Mouse (Mus musculus): ENCODE data around the gene H2-DMb1. TPM values are rescaled to one million over a fixed set of nuclear protein-coding genes. Genes with fewer than 3 reads are reported as not detected.

Gene H2-DMb1
- polyA plus RNA-seq, 1 experiment from 2014 or later: 4.0 TPM

- WGBS: 28% methylated on average over 7 of the region's 7 CpGs
- peaks cover 52% of the 10 kb centered on the region for H3K36me3 ChIP-seq (ENCODE audit: control insufficient read depth, insufficient read depth)
- peak overlapping the region; percentile 94 for H3K4me3 ChIP-seq (ENCODE audit: low read length)
- H3K9me3 ChIP-seq (replicated peaks; ENCODE audit: control insufficient read depth, low read length): no peaks in the 10 kb centered on the region
- no peak overlapping the region for H3K27ac ChIP-seq (ENCODE audit: low read length)
- no peaks in the 10 kb centered on the region for H3K27me3 ChIP-seq (ENCODE audit: control insufficient read depth, insufficient read depth, low read length)
- no peak for ATAC-seq (replicated peaks; ENCODE audit: extremely low read depth, insufficient read depth, low FRiP score)
- peaks cover 15% of the 10 kb centered on the region for H3K4me1 ChIP-seq (ENCODE audit: control insufficient read depth, insufficient read depth, low read length)
- peak overlapping the region; percentile 82 for H3K4me2 ChIP-seq (ENCODE audit: low read depth, low read length)
- peak overlapping the region; percentile 91 for H3K9ac ChIP-seq (ENCODE audit: low read length)
Measured at GRCm38 (mm10) chr17:34116736-34117370, 36.0 kb upstream of the H2-DMb1 start.

- no peaks in the 10 kb centered on the region for H3K27me3 ChIP-seq (ENCODE audit: control insufficient read depth, insufficient read depth, low read length)
- peaks cover 15% of the 10 kb centered on the region for H3K4me1 ChIP-seq (ENCODE audit: control insufficient read depth, insufficient read depth, low read length)
- H3K4me3 ChIP-seq (ENCODE audit: low read length): peak overlapping the region; percentile 94
- under 1% methylated on average over 5 of the region's 5 CpGs for WGBS
- H3K27ac ChIP-seq (ENCODE audit: low read length): peak overlapping the region; percentile 77
- H3K4me2 ChIP-seq (ENCODE audit: low read depth, low read length): peak overlapping the region; percentile 82
- peaks cover 46% of the 10 kb centered on the region for H3K36me3 ChIP-seq (ENCODE audit: control insufficient read depth, insufficient read depth)
- H3K9me3 ChIP-seq (replicated peaks; ENCODE audit: control insufficient read depth, low read length): no peaks in the 10 kb centered on the region
- no peak for ATAC-seq (replicated peaks; ENCODE audit: extremely low read depth, insufficient read depth, low FRiP score)
- peak overlapping the region; percentile 91 for H3K9ac ChIP-seq (ENCODE audit: low read length)
Measured at GRCm38 (mm10) chr17:34117421-34118112, 35.3 kb upstream of the H2-DMb1 start.

DNA sequence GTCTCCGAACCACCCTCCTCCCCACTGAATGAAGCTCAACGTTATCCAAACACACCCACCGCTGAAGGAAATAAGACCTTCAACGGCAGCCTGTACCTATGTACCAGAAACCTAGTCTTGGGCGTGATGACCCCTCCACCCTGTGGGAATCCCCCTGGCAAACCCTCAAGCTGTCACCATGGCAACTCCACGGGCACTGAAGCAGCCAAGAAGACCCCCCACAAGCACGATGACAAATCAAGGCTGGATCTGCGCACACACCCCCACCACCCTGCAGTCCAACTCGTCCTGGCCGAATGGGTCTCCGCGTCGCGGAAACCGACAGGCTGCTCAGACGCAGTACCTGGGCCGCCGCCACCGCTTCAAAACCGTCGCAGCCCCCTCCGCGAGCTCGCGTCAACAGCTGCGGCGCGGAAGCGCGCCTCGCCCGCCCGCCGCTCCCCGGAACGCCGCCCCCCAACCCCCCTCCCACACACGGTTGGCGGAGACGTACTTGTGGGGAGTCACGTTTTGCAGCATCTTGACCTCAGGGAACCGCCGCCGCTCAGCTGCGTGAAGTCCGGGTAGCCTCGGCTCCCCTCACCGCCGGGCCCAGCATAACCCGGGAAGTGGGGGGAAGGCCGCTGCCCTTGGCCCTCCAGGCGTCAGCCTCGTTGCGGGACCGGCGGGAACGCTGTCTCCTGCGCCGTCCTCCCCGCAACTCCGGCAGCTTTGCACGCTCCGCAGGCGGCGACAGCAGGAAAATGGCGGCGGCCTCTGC lies 34.6 kb upstream of the H2-DMb1 start:
- WGBS: under 1% methylated on average over 66 of the region's 67 CpGs
- ATAC-seq (replicated peaks; ENCODE audit: extremely low read depth, insufficient read depth, low FRiP score): no peak
- H3K27ac ChIP-seq (ENCODE audit: low read length): peak overlapping the region; percentile 77
- H3K4me3 ChIP-seq (ENCODE audit: low read length): peak overlapping the region; percentile 94
- peaks cover 38% of the 10 kb centered on the region for H3K36me3 ChIP-seq (ENCODE audit: control insufficient read depth, insufficient read depth)
- H3K9me3 ChIP-seq (replicated peaks; ENCODE audit: control insufficient read depth, low read length): no peaks in the 10 kb centered on the region
- peak overlapping the region; percentile 82 for H3K4me2 ChIP-seq (ENCODE audit: low read depth, low read length)
- peaks cover 15% of the 10 kb centered on the region for H3K4me1 ChIP-seq (ENCODE audit: control insufficient read depth, insufficient read depth, low read length)
- no peaks in the 10 kb centered on the region for H3K27me3 ChIP-seq (ENCODE audit: control insufficient read depth, insufficient read depth, low read length)
- peak overlapping the region; percentile 91 for H3K9ac ChIP-seq (ENCODE audit: low read length)

- peak overlapping the region; percentile 91 for H3K9ac ChIP-seq (ENCODE audit: low read length)
- no peaks in the 10 kb centered on the region for H3K9me3 ChIP-seq (replicated peaks; ENCODE audit: control insufficient read depth, low read length)
- no peaks in the 10 kb centered on the region for H3K27me3 ChIP-seq (ENCODE audit: control insufficient read depth, insufficient read depth, low read length)
- under 1% methylated on average over 38 of the region's 38 CpGs for WGBS
- H3K27ac ChIP-seq (ENCODE audit: low read length): peak overlapping the region; percentile 77
- peak overlapping the region; percentile 94 for H3K4me3 ChIP-seq (ENCODE audit: low read length)
- peak; percentile 5 for ATAC-seq (replicated peaks; ENCODE audit: extremely low read depth, insufficient read depth, low FRiP score)
- peaks cover 19% of the 10 kb centered on the region for H3K4me1 ChIP-seq (ENCODE audit: control insufficient read depth, insufficient read depth, low read length)
- H3K36me3 ChIP-seq (ENCODE audit: control insufficient read depth, insufficient read depth): peaks cover 33% of the 10 kb centered on the region
- peak overlapping the region; percentile 82 for H3K4me2 ChIP-seq (ENCODE audit: low read depth, low read length)
Measured at GRCm38 (mm10) chr17:34118873-34119248, 34.0 kb upstream of the H2-DMb1 start.

DNA sequence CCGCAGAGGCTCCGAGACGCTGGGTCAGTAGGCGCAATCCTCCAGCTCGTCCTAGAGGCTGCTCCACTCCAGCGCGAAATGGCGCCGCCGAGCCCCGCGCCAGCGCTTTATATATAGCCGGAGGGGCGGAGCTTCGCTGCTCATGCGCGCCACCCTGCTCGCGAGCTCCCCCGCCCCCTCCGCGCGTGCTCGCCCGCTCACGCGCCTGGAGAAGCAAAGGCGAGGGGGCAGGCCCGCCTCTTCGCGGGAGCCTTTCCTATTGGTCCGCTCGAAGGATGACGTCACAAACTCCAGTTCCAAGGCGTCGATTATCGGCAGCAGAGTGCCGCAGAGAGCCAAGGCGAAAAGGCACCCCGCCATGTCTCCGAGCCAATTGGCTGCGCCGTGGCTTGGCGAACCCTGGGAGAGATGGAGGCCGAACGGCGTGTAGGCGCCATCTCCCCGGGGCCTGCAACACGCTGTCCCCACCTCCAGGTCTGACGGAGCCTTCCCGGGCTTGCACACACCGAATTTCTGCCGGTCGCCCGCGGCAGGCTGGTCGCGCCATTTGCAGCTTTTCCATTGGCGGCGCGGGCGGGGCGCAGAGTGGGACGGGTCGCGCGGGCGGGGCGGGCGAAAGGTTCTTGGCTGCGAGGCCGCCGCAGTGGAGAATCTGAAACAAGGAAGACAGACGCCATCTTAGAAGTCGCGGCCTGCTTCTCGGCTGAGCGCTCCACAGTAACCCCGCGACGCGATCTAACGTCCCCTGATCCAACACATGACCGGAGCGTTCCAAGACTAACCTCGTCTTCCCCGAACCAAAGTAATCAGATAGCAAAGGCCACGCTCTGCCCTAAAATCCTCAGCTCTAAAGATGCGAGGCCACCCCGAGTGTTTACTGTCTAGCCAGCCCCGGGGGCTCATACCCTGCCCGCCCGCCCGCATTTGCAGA lies 33.4 kb upstream of the H2-DMb1 start, which contains the start of gene H2-DMa:
TSS of gene H2-DMa (plus strand) at position 293 of the 931 bp plus-strand sequence.
- Histone ChIP-seq H3K27ac (ENCODE audit: low read length) (peak within 1 kb of the TSS; percentile 100), H3K4me3 (ENCODE audit: low read length) (peak within 1 kb of the TSS; percentile 94), H3K4me1 (ENCODE audit: control insufficient read depth, insufficient read depth, low read length) (peaks cover 23% of the 10 kb centered on the region), H3K4me2 (ENCODE audit: low read depth, low read length) (peak within 1 kb of the TSS; percentile 83), H3K27me3 (ENCODE audit: control insufficient read depth, insufficient read depth, low read length) (no peaks in the 10 kb centered on the region), H3K9me3 (replicated peaks; ENCODE audit: control insufficient read depth, low read length) (no peaks in the 10 kb centered on the region), H3K36me3 (ENCODE audit: control insufficient read depth, insufficient read depth) (peaks cover 27% of the 10 kb centered on the region), H3K9ac (ENCODE audit: low read length) (peak within 1 kb of the TSS; percentile 100)
- ATAC-seq (replicated peaks; ENCODE audit: extremely low read depth, insufficient read depth, low FRiP score): peak; percentile 66
- 2% methylated on average over 93 of the region's 96 CpGs for WGBS

DNA sequence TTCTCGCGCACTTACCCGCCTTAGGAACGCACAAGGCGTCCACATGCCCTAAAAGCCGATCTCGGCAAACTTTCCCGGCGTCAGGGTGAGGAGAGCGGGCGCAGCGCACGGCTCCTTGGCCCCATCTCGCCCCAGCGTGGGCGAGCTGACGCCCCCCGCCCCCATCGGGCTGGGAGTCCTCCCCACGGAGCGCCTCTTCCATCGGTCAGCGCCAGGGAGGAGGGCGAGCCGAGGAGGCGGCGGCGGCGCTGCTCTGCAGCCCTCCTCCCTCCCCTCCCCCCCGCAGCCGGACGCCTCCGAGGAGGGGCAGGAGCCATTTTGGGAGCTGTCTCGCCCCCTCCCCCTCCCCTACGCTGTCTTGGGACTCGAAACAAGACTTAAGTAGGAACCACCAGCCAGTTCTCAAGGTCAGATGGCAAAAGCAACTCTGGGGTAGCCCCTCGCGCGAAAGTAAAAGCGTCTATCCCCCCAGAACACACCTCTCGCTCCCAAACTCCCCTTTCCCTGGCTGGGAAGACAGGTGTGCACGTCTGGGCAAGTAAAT lies 32.6 kb upstream of the H2-DMb1 start:
- Histone ChIP-seq H3K9ac (ENCODE audit: low read length) (peak overlapping the region; percentile 100), H3K9me3 (replicated peaks; ENCODE audit: control insufficient read depth, low read length) (no peaks in the 10 kb centered on the region), H3K4me2 (ENCODE audit: low read depth, low read length) (peak overlapping the region; percentile 83), H3K27me3 (ENCODE audit: control insufficient read depth, insufficient read depth, low read length) (no peaks in the 10 kb centered on the region), H3K4me1 (ENCODE audit: control insufficient read depth, insufficient read depth, low read length) (peaks cover 28% of the 10 kb centered on the region), H3K27ac (ENCODE audit: low read length) (peak overlapping the region; percentile 100), H3K36me3 (ENCODE audit: control insufficient read depth, insufficient read depth) (peaks cover 20% of the 10 kb centered on the region), H3K4me3 (ENCODE audit: low read length) (peak overlapping the region; percentile 89)
- ATAC-seq (replicated peaks; ENCODE audit: extremely low read depth, insufficient read depth, low FRiP score): peak; percentile 39
- 0% methylated on average over 38 of the region's 42 CpGs for WGBS

DNA sequence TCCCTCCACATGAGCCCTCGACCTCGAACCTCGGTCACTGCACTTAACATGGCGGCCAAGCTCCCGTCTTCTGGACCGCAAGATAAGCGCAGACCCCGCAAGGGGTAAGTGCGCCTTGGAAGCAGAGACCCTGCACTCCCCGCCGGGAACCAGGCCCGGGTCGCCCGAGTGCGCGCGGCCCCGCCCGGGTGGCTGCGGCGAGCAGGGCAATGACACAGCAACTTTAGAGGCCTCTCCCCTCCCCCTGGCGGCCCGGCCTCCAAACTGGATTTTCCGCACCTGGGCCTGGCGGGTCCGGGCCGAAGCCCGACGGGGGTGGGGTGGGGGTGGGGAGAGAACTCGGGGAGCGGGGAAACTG lies 32.1 kb upstream of the H2-DMb1 start:
- H3K27ac ChIP-seq (ENCODE audit: low read length): peak overlapping the region; percentile 100
- H3K27me3 ChIP-seq (ENCODE audit: control insufficient read depth, insufficient read depth, low read length): no peaks in the 10 kb centered on the region
- H3K9me3 ChIP-seq (replicated peaks; ENCODE audit: control insufficient read depth, low read length): no peaks in the 10 kb centered on the region
- peak overlapping the region; percentile 89 for H3K4me3 ChIP-seq (ENCODE audit: low read length)
- peak overlapping the region; percentile 100 for H3K9ac ChIP-seq (ENCODE audit: low read length)
- peak overlapping the region; percentile 83 for H3K4me2 ChIP-seq (ENCODE audit: low read depth, low read length)
- WGBS: under 1% methylated on average over 30 of the region's 31 CpGs
- peak; percentile 6 for ATAC-seq (replicated peaks; ENCODE audit: extremely low read depth, insufficient read depth, low FRiP score)
- H3K36me3 ChIP-seq (ENCODE audit: control insufficient read depth, insufficient read depth): peaks cover 14% of the 10 kb centered on the region
- H3K4me1 ChIP-seq (ENCODE audit: control insufficient read depth, insufficient read depth, low read length): peaks cover 24% of the 10 kb centered on the region

DNA sequence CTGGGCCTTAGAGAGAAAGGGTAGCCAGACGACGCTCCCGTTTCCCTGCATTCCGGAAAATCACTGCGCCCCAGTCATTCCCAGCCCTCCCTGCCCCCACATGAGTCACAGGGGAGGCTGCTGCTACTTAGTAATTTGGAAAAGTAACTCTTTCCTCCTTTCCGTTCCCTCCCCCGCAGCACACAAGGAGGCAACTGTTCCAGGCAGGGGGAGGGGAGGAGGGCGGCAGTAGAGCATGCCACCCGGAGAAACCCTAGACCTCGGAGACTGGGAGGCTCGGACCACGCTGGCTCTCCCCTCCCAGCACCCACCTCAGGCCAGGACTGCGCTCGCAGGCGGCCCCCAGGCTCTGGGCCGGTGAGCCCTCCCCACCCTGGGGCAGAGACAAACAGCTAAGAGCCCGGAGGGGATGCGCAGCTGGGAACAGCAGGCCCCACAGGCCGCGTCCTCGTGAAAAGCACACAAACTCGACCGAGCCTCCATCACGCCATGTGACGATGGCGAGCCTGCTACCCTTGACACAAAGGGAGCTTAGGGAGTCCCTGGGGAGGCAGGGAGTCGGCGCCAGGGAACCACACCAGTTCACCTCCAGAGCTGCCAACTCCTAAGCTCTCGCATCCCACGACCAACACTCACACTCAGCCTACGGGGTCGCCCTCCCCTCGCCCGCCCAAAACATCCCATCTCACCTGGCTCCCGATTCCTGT lies 31.5 kb upstream of the H2-DMb1 start:
- Histone ChIP-seq H3K4me1 (ENCODE audit: control insufficient read depth, insufficient read depth, low read length) (peaks cover 23% of the 10 kb centered on the region), H3K27me3 (ENCODE audit: control insufficient read depth, insufficient read depth, low read length) (no peaks in the 10 kb centered on the region), H3K36me3 (ENCODE audit: control insufficient read depth, insufficient read depth) (peaks cover 10% of the 10 kb centered on the region), H3K4me2 (ENCODE audit: low read depth, low read length) (peak overlapping the region; percentile 83), H3K27ac (ENCODE audit: low read length) (peak overlapping the region; percentile 100), H3K4me3 (ENCODE audit: low read length) (peak overlapping the region; percentile 89), H3K9ac (ENCODE audit: low read length) (peak overlapping the region; percentile 100), H3K9me3 (replicated peaks; ENCODE audit: control insufficient read depth, low read length) (no peaks in the 10 kb centered on the region)
- under 1% methylated on average over 32 of the region's 35 CpGs for WGBS
- ATAC-seq (replicated peaks; ENCODE audit: extremely low read depth, insufficient read depth, low FRiP score): peak; percentile 15

Measured in heart, embryonic 16.5 days (tissue).